Mouse (Mus musculus) v-Abl transformed pro-B cells (cell line): ENCODE measurements around the gene Rhpn2.

Experiments used
- in situ Hi-C, 2 experiments: fragments of 400-800 bp; cut with MboI; formaldehyde crosslinking; loops; one replicate each; pipeline ENCODE4 v1.15.1; 2025; ENCODE audit not compliant: unreplicated experiment in 2 of 2

Rhpn2 gene

GRCm38 (mm10) chr7:35347918-35348700, 14.1 kb downstream of the Rhpn2 start:
- in situ Hi-C loops = no loop called here

GRCm38 (mm10) chr7:35349022-35349421, 15.1 kb downstream of the Rhpn2 start:
- in situ Hi-C loops = no loop called here

GRCm38 (mm10) chr7:35349886-35350684, 16.1 kb downstream of the Rhpn2 start:
- in situ Hi-C loops = no loop called here

- in situ Hi-C loops = no loop called here
Observed at GRCm38 (mm10) chr7:35351155-35351554, 17.2 kb downstream of the Rhpn2 start.

- in situ Hi-C loops = no loop called here
Observed at GRCm38 (mm10) chr7:35353306-35353705, 19.3 kb downstream of the Rhpn2 start.

- in situ Hi-C loops = no loop called here
Observed at GRCm38 (mm10) chr7:35355303-35355872, 21.4 kb downstream of the Rhpn2 start.

GRCm38 (mm10) chr7:35357621-35358020, 23.7 kb downstream of the Rhpn2 start:
- in situ Hi-C loops = no loop called here

- in situ Hi-C loops = no loop called here
Observed at GRCm38 (mm10) chr7:35362253-35362652, 28.3 kb downstream of the Rhpn2 start.

- in situ Hi-C loops = no loop called here
Observed at GRCm38 (mm10) chr7:35362868-35363267, 28.9 kb downstream of the Rhpn2 start.

GRCm38 (mm10) chr7:35365161-35365910, 31.4 kb downstream of the Rhpn2 start:
- in situ Hi-C loops = no loop called here

- in situ Hi-C loops = no loop called here
Observed at GRCm38 (mm10) chr7:35371096-35371495, 37.1 kb downstream of the Rhpn2 start.

- in situ Hi-C loops = no loop called here
Observed at GRCm38 (mm10) chr7:35372483-35373017, 38.6 kb downstream of the Rhpn2 start.

- in situ Hi-C loops = no loop called here
Observed at GRCm38 (mm10) chr7:35373146-35373989, 39.4 kb downstream of the Rhpn2 start.

- in situ Hi-C loops = no loop called here
Observed at GRCm38 (mm10) chr7:35374265-35374664, 40.3 kb downstream of the Rhpn2 start.

- in situ Hi-C loops = no loop called here
Observed at GRCm38 (mm10) chr7:35376623-35377022, 42.7 kb downstream of the Rhpn2 start.

- in situ Hi-C loops = no loop called here
Observed at GRCm38 (mm10) chr7:35379492-35380119, 45.6 kb downstream of the Rhpn2 start.

- in situ Hi-C loops = no loop called here
Observed at GRCm38 (mm10) chr7:35380351-35380750, 46.4 kb downstream of the Rhpn2 start.

- in situ Hi-C loops = no loop called here
Observed at GRCm38 (mm10) chr7:35381861-35382260, 47.9 kb downstream of the Rhpn2 start.

GRCm38 (mm10) chr7:35382706-35383353, 48.9 kb downstream of the Rhpn2 start:
- in situ Hi-C loops = no loop called here
